Mouse (Mus musculus): ENCODE data around the gene Mpzl1. TPM values are rescaled to one million over a fixed set of nuclear protein-coding genes. Genes with fewer than 3 reads are reported as not detected.
A peak's percentile ranks its signal among the peaks of the same experiment; 100 is the strongest.

The Mpzl1 gene
- polyA plus RNA-seq, 1 experiment from 2014 or later, result 155 TPM

DNA sequence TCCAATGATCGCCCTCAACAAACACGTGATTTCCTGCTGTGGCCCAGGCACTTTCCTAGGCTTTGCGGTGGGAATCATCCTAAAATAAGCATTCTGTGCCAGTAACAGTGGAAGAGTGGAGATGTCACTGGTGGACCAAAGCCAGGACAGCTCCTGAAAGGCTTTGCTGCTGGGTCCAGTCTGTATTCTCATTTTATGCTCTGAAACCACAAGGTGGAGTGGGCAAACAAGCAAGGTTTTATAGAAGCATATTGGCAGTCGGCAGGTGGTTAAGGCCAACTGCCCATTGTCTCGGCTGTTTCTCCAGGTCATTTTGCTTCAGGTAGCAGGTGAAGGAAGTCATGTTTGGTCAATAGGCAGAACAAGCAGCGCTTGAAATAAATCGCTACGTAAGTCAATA, 3.2 kb downstream of the Mpzl1 start:
- no peaks in the 10 kb centered on the region for H3K27me3 ChIP-seq (ENCODE audit: control insufficient read depth, insufficient read depth, low read length)
- no peak overlapping the region for H3K4me2 ChIP-seq (ENCODE audit: low read depth, low read length)
- ATAC-seq (ENCODE audit: low read depth), result no peak
- 75% methylated on average over 8 of the region's 8 CpGs for WGBS
- no peak overlapping the region for H3K4me3 ChIP-seq (ENCODE audit: low read depth, low read length)
- no peaks in the 10 kb centered on the region for H3K36me3 ChIP-seq (ENCODE audit: control insufficient read depth, insufficient read depth, low read length)
- no peak overlapping the region for H3K9ac ChIP-seq (replicated peaks; ENCODE audit: low read depth, low read length)
- peaks cover 14% of the 10 kb centered on the region; the same call in 1 of the 2 replicates for H3K4me1 ChIP-seq (ENCODE audit: control insufficient read depth, insufficient read depth, low read length)
- no peaks in the 10 kb centered on the region for H3K9me3 ChIP-seq (ENCODE audit: control insufficient read depth, low read length)
- H3K27ac ChIP-seq (ENCODE audit: low read depth, low read length), result no peak overlapping the region

- Histone ChIP-seq H3K4me1 (ENCODE audit: control insufficient read depth, insufficient read depth, low read length) (peaks cover 14% of the 10 kb centered on the region; the same call in 1 of the 2 replicates), H3K36me3 (ENCODE audit: control insufficient read depth, insufficient read depth, low read length) (no peaks in the 10 kb centered on the region), H3K9me3 (ENCODE audit: control insufficient read depth, low read length) (no peaks in the 10 kb centered on the region), H3K4me3 (ENCODE audit: low read depth, low read length) (no peak overlapping the region), H3K27ac (ENCODE audit: low read depth, low read length) (no peak overlapping the region), H3K4me2 (ENCODE audit: low read depth, low read length) (no peak overlapping the region), H3K27me3 (ENCODE audit: control insufficient read depth, insufficient read depth, low read length) (no peaks in the 10 kb centered on the region), H3K9ac (replicated peaks; ENCODE audit: low read depth, low read length) (no peak overlapping the region)
- WGBS, result 38% methylated on average over 8 of the region's 8 CpGs
- no peak for ATAC-seq (ENCODE audit: low read depth)
These were observed 4.4 kb downstream of the Mpzl1 start for GRCm38 (mm10) chr1:165629975-165630374.

DNA sequence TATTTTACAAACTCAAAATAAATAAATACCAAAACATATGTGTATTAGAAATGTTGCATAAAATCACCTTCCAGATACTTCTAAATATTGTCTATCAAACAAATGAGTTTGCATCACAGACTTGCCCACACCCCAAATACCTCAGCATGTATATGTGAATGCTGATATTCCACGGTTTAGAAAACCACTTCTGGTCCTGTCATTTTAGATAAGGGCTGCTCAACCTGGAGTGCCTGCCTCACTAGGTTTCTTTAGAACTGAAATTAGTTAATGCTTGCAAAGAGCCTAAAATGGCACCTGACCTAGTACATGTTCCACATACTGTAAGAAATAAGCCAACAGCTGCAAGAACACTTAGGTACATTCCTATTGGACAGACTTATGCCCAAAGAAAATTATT, 5.7 kb downstream of the Mpzl1 start:
- Histone ChIP-seq H3K27ac (ENCODE audit: low read depth, low read length) (no peak overlapping the region), H3K4me2 (ENCODE audit: low read depth, low read length) (no peak overlapping the region), H3K4me3 (ENCODE audit: low read depth, low read length) (no peak overlapping the region), H3K27me3 (ENCODE audit: control insufficient read depth, insufficient read depth, low read length) (no peaks in the 10 kb centered on the region), H3K36me3 (ENCODE audit: control insufficient read depth, insufficient read depth, low read length) (no peaks in the 10 kb centered on the region), H3K9ac (replicated peaks; ENCODE audit: low read depth, low read length) (no peak overlapping the region), H3K9me3 (ENCODE audit: control insufficient read depth, low read length) (no peaks in the 10 kb centered on the region), H3K4me1 (ENCODE audit: control insufficient read depth, insufficient read depth, low read length) (peaks cover 11% of the 10 kb centered on the region; the same call in 1 of the 2 replicates)
- no peak for ATAC-seq (ENCODE audit: low read depth)
- 91% methylated on average over 1 of the region's 1 CpGs for WGBS

GRCm38 (mm10) chr1:165625896-165626295, 8.4 kb downstream of the Mpzl1 start:
- no peak overlapping the region for H3K27ac ChIP-seq (ENCODE audit: low read depth, low read length)
- H3K9me3 ChIP-seq (ENCODE audit: control insufficient read depth, low read length), result no peaks in the 10 kb centered on the region
- WGBS, result 75% methylated on average over 5 of the region's 5 CpGs
- H3K27me3 ChIP-seq (ENCODE audit: control insufficient read depth, insufficient read depth, low read length), result no peaks in the 10 kb centered on the region
- no peak overlapping the region for H3K9ac ChIP-seq (replicated peaks; ENCODE audit: low read depth, low read length)
- ATAC-seq (ENCODE audit: low read depth), result no peak
- no peak overlapping the region for H3K4me3 ChIP-seq (ENCODE audit: low read depth, low read length)
- H3K4me2 ChIP-seq (ENCODE audit: low read depth, low read length), result no peak overlapping the region
- H3K4me1 ChIP-seq (ENCODE audit: control insufficient read depth, insufficient read depth, low read length), result peaks cover 4% of the 10 kb centered on the region; the same call in 1 of the 2 replicates
- H3K36me3 ChIP-seq (ENCODE audit: control insufficient read depth, insufficient read depth, low read length), result no peaks in the 10 kb centered on the region

DNA sequence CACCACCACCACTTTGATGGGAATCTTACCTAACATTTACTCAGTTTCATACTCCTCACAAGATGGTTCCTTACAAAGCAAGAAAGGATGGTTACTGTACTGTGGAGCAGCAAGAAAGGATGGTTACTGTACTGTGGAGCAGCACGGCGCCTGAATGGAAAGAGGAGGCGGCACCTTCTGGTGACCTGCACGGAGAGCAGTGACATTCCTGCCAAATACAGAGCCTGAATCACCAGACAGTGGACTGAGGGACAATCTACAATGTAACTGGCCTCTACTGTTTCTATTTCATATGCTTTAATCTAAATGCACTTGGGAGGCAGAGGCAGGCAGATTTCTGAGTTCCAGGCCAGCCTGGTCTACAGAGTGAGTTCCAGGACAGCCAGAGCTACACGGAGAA, 9.3 kb downstream of the Mpzl1 start:
- Histone ChIP-seq H3K27ac (ENCODE audit: low read depth, low read length) (no peak overlapping the region), H3K4me2 (ENCODE audit: low read depth, low read length) (no peak overlapping the region), H3K27me3 (ENCODE audit: control insufficient read depth, insufficient read depth, low read length) (no peaks in the 10 kb centered on the region), H3K4me3 (ENCODE audit: low read depth, low read length) (no peak overlapping the region), H3K36me3 (ENCODE audit: control insufficient read depth, insufficient read depth, low read length) (no peaks in the 10 kb centered on the region), H3K9ac (replicated peaks; ENCODE audit: low read depth, low read length) (no peak overlapping the region), H3K9me3 (ENCODE audit: control insufficient read depth, low read length) (no peaks in the 10 kb centered on the region), H3K4me1 (ENCODE audit: control insufficient read depth, insufficient read depth, low read length) (0 out of 2 replicates have a peak, but pooled peaks cover under 1% of the 10 kb centered on the region)
- WGBS, result 85% methylated on average over 5 of the region's 5 CpGs
- no peak for ATAC-seq (ENCODE audit: low read depth)

DNA sequence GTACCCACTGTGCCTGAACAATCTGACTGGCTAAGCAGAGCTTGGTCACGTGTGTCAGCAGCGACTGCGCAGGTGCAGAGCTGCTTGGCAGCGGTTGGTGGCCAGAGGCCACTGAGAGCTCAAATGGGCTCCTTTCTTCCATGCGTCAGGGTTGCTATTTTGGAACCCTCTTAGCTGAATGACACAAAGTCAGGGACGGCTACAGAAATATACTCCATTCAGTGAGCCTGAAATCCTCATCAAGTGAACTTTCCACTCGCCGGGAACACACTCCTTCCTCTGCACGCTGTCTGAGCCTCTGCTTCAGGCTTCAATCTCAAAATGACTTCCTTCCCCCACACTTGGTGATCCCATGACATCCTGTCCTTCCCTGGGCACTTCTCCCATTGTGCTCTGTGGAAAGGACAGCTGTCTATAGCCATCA, 16.1 kb downstream of the Mpzl1 start:
- 54% methylated on average over 9 of the region's 9 CpGs for WGBS
- Histone ChIP-seq H3K9ac (replicated peaks; ENCODE audit: low read depth, low read length) (no peak overlapping the region), H3K4me1 (ENCODE audit: control insufficient read depth, insufficient read depth, low read length) (no peaks in the 10 kb centered on the region; the same call in 1 of the 2 replicates), H3K9me3 (ENCODE audit: control insufficient read depth, low read length) (no peaks in the 10 kb centered on the region), H3K27ac (ENCODE audit: low read depth, low read length) (no peak overlapping the region), H3K4me2 (ENCODE audit: low read depth, low read length) (no peak overlapping the region), H3K27me3 (ENCODE audit: control insufficient read depth, insufficient read depth, low read length) (no peaks in the 10 kb centered on the region), H3K36me3 (ENCODE audit: control insufficient read depth, insufficient read depth, low read length) (peaks cover 6% of the 10 kb centered on the region), H3K4me3 (ENCODE audit: low read depth, low read length) (no peak overlapping the region)
- ATAC-seq (ENCODE audit: low read depth), result no peak

DNA sequence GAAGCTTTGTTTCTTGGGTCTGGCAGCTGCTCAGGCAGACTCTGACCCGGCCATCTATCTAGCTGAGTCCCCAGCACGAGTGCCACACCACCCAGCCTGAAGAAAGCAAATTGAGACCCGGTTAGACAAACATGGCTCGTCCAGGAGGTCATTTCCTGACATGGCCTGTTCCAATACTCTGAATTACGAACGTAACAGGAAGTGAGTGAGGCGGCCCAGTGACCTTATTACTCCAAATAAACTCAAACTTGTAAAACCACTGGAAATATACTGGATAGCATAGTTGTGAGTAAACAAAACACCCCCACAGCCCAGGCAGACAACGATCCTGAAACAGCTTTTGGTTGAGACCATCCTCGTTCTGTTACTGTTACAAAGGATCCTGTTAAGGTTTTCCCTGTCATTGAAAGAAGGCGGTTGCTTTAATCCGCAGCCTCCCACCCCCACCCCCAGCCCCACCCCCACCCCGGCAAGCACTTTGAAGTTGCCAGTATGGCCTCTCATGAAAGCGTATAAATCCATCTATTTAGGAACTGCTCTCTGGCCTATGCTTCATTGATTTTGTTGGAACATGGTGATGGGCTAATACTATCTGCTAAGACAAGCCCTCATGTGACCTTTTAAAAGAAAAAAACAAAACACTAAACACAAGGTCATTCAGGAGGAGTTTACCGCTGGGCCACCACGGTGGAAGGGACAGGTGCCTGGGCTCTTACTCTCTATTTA, 17.0 kb downstream of the Mpzl1 start:
- no peaks in the 10 kb centered on the region; the same call in 1 of the 2 replicates for H3K4me1 ChIP-seq (ENCODE audit: control insufficient read depth, insufficient read depth, low read length)
- no peaks in the 10 kb centered on the region for H3K9me3 ChIP-seq (ENCODE audit: control insufficient read depth, low read length)
- ATAC-seq (ENCODE audit: low read depth), result peak; percentile 16; the same call in 1 of the 2 replicates
- no peak overlapping the region for H3K4me2 ChIP-seq (ENCODE audit: low read depth, low read length)
- 14% methylated on average over 15 of the region's 15 CpGs for WGBS
- H3K9ac ChIP-seq (replicated peaks; ENCODE audit: low read depth, low read length), result no peak overlapping the region
- H3K4me3 ChIP-seq (ENCODE audit: low read depth, low read length), result no peak overlapping the region
- peaks cover 6% of the 10 kb centered on the region for H3K36me3 ChIP-seq (ENCODE audit: control insufficient read depth, insufficient read depth, low read length)
- H3K27ac ChIP-seq (ENCODE audit: low read depth, low read length), result no peak overlapping the region
- H3K27me3 ChIP-seq (ENCODE audit: control insufficient read depth, insufficient read depth, low read length), result no peaks in the 10 kb centered on the region

DNA sequence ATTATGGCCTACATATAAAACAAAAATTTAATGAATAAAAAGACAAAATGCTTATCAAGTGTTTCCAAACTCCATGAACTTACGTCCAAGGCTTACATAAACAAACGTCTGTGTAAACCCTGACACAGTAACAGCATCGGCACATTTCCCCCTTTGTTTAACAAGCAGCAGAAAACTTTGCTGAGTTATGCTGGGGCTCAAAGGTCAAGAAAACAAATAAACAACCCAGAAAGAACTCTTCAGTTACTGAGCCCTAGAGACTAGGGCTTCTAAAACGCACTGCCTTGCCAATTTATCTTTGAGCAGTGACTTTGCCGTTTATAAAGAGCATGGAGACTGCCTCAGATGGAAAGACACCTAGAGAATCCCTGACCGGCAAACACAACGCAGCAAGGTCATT, 17.7 kb downstream of the Mpzl1 start:
- Histone ChIP-seq H3K27ac (ENCODE audit: low read depth, low read length) (no peak overlapping the region), H3K4me1 (ENCODE audit: control insufficient read depth, insufficient read depth, low read length) (no peaks in the 10 kb centered on the region; the same call in 1 of the 2 replicates), H3K9ac (replicated peaks; ENCODE audit: low read depth, low read length) (no peak overlapping the region), H3K4me3 (ENCODE audit: low read depth, low read length) (no peak overlapping the region), H3K9me3 (ENCODE audit: control insufficient read depth, low read length) (no peaks in the 10 kb centered on the region), H3K4me2 (ENCODE audit: low read depth, low read length) (no peak overlapping the region), H3K27me3 (ENCODE audit: control insufficient read depth, insufficient read depth, low read length) (no peaks in the 10 kb centered on the region), H3K36me3 (ENCODE audit: control insufficient read depth, insufficient read depth, low read length) (peaks cover 6% of the 10 kb centered on the region)
- no peak for ATAC-seq (ENCODE audit: low read depth)
- 38% methylated on average over 7 of the region's 7 CpGs for WGBS

GRCm38 (mm10) chr1:165614793-165615192, 19.5 kb downstream of the Mpzl1 start:
- no peak for ATAC-seq (ENCODE audit: low read depth)
- Histone ChIP-seq H3K4me3 (ENCODE audit: low read depth, low read length) (no peak overlapping the region), H3K4me1 (ENCODE audit: control insufficient read depth, insufficient read depth, low read length) (peaks cover 8% of the 10 kb centered on the region), H3K9me3 (ENCODE audit: control insufficient read depth, low read length) (no peaks in the 10 kb centered on the region), H3K27me3 (ENCODE audit: control insufficient read depth, insufficient read depth, low read length) (no peaks in the 10 kb centered on the region), H3K9ac (replicated peaks; ENCODE audit: low read depth, low read length) (no peak overlapping the region), H3K27ac (ENCODE audit: low read depth, low read length) (no peak overlapping the region), H3K36me3 (ENCODE audit: control insufficient read depth, insufficient read depth, low read length) (peaks cover 6% of the 10 kb centered on the region), H3K4me2 (ENCODE audit: low read depth, low read length) (no peak overlapping the region)
- WGBS, result 97% methylated on average over 3 of the region's 3 CpGs
